Mouse (Mus musculus) CH12.LX (cell line): ENCODE measurements around the gene Olfr1381. TPM values are rescaled to one million over a fixed set of nuclear protein-coding genes. Genes with fewer than 3 reads are reported as not detected.
"Not testable (repeated sequence)": the region's sequence is repeated elsewhere in the genome, so short reads cannot be mapped to it uniquely, and the experiment has no call there.

Source experiments
- DNase-seq: peaks from one replicate; pipeline ENCODE4 v3.0.0-alpha.2; 2013; ENCODE audit errors: extremely low read depth
- H3K27ac ChIP-seq: 2 replicates; pipeline ENCODE4 v1.5.1; 2012; ENCODE audit warnings: low read depth, mild to moderate bottlenecking, control low read depth, moderate library complexity; ENCODE audit not compliant: insufficient read depth
- H3K27me3 ChIP-seq: replicated peaks from 2 replicates; pipeline ENCODE3; 2012; ENCODE audit warnings: inconsistent platforms
- H3K36me3 ChIP-seq, 2 experiments: replicated peaks in 1 of 2; 2 replicates each; pipeline versions ENCODE3 to v1.6.1; 2012; ENCODE audit warnings: inconsistent platforms in 1 of 2, low read length in 1 of 2, mild to moderate bottlenecking in 1 of 2, mixed read lengths in 1 of 2, moderate library complexity in 1 of 2; ENCODE audit not compliant: control insufficient read depth in 1 of 2, insufficient read depth in 1 of 2
- H3K4me1 ChIP-seq, 2 experiments: 2 replicates each; pipeline ENCODE4 v1.6.1; 2012; ENCODE audit warnings: inconsistent platforms in 1 of 2, moderate library complexity in 1 of 2; ENCODE audit not compliant: insufficient read depth in 2 of 2, control insufficient read depth in 1 of 2
- H3K4me2 ChIP-seq: 2 replicates; pipeline ENCODE4 v1.6.1; 2012; ENCODE audit warnings: low read depth, mild to moderate bottlenecking, control low read depth; ENCODE audit not compliant: poor library complexity, insufficient read depth, severe bottlenecking
- H3K4me3 ChIP-seq, 3 experiments: fragments of 150-350 bp in 1 of 3; sonication (generic) in 1 of 3; replicated peaks in 1 of 3; 2 replicates each; pipeline versions ENCODE3 to v1.5.1; 2011 to 2012; ENCODE audit warnings: low read depth in 2 of 3, low read length in 2 of 3, mild to moderate bottlenecking in 2 of 3, moderate library complexity in 2 of 3, control low read depth in 1 of 3, improper control_type of control experiment in 1 of 3, inconsistent platforms in 1 of 3, mixed read lengths in 1 of 3; ENCODE audit not compliant: poor library complexity in 1 of 3
- H3K79me2 ChIP-seq: replicated peaks from 2 replicates; pipeline ENCODE4 v1.6.1; 2012; ENCODE audit warnings: mild to moderate bottlenecking, moderate library complexity; ENCODE audit not compliant: control insufficient read depth, poor library complexity, insufficient read depth, severe bottlenecking; ENCODE audit errors: extremely low read depth
- H3K9ac ChIP-seq: 2 replicates; pipeline ENCODE4 v1.6.1; 2012; ENCODE audit warnings: low read depth, mild to moderate bottlenecking, control low read depth, moderate library complexity; ENCODE audit not compliant: insufficient read depth
- H3K9me3 ChIP-seq: replicated peaks from 2 replicates; pipeline ENCODE3; 2012; ENCODE audit warnings: low read length, inconsistent platforms, mixed read lengths
- BHLHE40 ChIP-seq: IDR thresholded peaks from 2 replicates; pipeline ENCODE4 v1.6.1; 2011; ENCODE audit warnings: mild to moderate bottlenecking, low read depth, low read length, improper control_type of control experiment
- CHD1 ChIP-seq: IDR thresholded peaks from 2 replicates; pipeline ENCODE4 v1.6.1; 2012; ENCODE audit warnings: low read depth, low read length, improper control_type of control experiment, inconsistent platforms
- CTCF ChIP-seq, 2 experiments: IDR thresholded peaks in 1 of 2; conservative IDR thresholded peaks in 1 of 2; 2 replicates each; pipeline ENCODE4 v1.5.1; 2011 to 2012; ENCODE audit warnings: low read depth in 2 of 2, low read length in 2 of 2, improper control_type of control experiment in 1 of 2, inconsistent platforms in 1 of 2, mild to moderate bottlenecking in 1 of 2, moderate library complexity in 1 of 2
- E2F4 ChIP-seq: IDR thresholded peaks from 2 replicates; pipeline ENCODE4 v1.6.1; 2011; ENCODE audit warnings: low read depth, low read length, improper control_type of control experiment; ENCODE audit not compliant: insufficient replicate concordance
- IRF4 ChIP-seq: IDR thresholded peaks from 2 replicates; pipeline ENCODE4 v1.6.1; 2014; ENCODE audit warnings: low read depth, mild to moderate bottlenecking, inconsistent platforms, low read length, improper control_type of control experiment
- JUN ChIP-seq: IDR thresholded peaks from 2 replicates; pipeline ENCODE4 v1.6.1; 2011; ENCODE audit warnings: low read depth, mild to moderate bottlenecking, low read length, improper control_type of control experiment, moderate library complexity; ENCODE audit not compliant: insufficient read depth
- KAT2A ChIP-seq: IDR thresholded peaks from 2 replicates; pipeline ENCODE4 v1.6.1; 2012; ENCODE audit warnings: low read length, improper control_type of control experiment, inconsistent platforms; ENCODE audit not compliant: insufficient replicate concordance
- MAFK ChIP-seq: IDR thresholded peaks from 2 replicates; pipeline ENCODE4 v1.6.1; 2011; ENCODE audit warnings: low read length, improper control_type of control experiment; ENCODE audit not compliant: insufficient replicate concordance
- MAZ ChIP-seq: IDR thresholded peaks from 2 replicates; pipeline ENCODE4 v1.6.1; 2012; ENCODE audit warnings: low read depth, mild to moderate bottlenecking, inconsistent platforms, low read length, improper control_type of control experiment, moderate library complexity
- MXI1 ChIP-seq: IDR thresholded peaks from 2 replicates; pipeline ENCODE4 v1.6.1; 2011; ENCODE audit warnings: mild to moderate bottlenecking, low read depth, low read length, improper control_type of control experiment
- NRF1 ChIP-seq: IDR thresholded peaks from 2 replicates; pipeline ENCODE4 v1.6.1; 2014; ENCODE audit warnings: low read depth, mild to moderate bottlenecking, inconsistent platforms, low read length, improper control_type of control experiment, moderate library complexity
- POLR2A ChIP-seq: IDR thresholded peaks from 2 replicates; pipeline ENCODE4 v1.6.1; 2011; ENCODE audit warnings: low read depth, mild to moderate bottlenecking, improper control_type of control experiment, low read length
- RAD21 ChIP-seq: IDR thresholded peaks from 2 replicates; pipeline ENCODE4 v1.6.1; 2011; ENCODE audit warnings: low read depth, mild to moderate bottlenecking, low read length, improper control_type of control experiment, moderate library complexity
- RCOR1 ChIP-seq: conservative IDR thresholded peaks from 2 replicates; pipeline ENCODE4 v1.6.1; 2012; ENCODE audit warnings: low read depth, mild to moderate bottlenecking, inconsistent platforms, low read length, improper control_type of control experiment
- SIN3A ChIP-seq: IDR thresholded peaks from 2 replicates; pipeline ENCODE4 v1.6.1; 2012; ENCODE audit warnings: low read length, improper control_type of control experiment, inconsistent platforms
- SMC3 ChIP-seq: IDR thresholded peaks from 2 replicates; pipeline ENCODE4 v1.6.1; 2011; ENCODE audit warnings: low read depth, low read length, improper control_type of control experiment
- USF1 ChIP-seq: IDR thresholded peaks from 2 replicates; pipeline ENCODE4 v1.6.1; 2014; ENCODE audit warnings: low read depth, mild to moderate bottlenecking, inconsistent platforms, low read length, improper control_type of control experiment
- USF2 ChIP-seq: conservative IDR thresholded peaks from 2 replicates; pipeline ENCODE4 v1.6.1; 2011; ENCODE audit warnings: low read depth, low read length, improper control_type of control experiment
- ZKSCAN1 ChIP-seq: IDR thresholded peaks from 2 replicates; pipeline ENCODE4 v1.6.1; 2012; ENCODE audit warnings: low read depth, inconsistent platforms, low read length, improper control_type of control experiment, borderline replicate concordance
- dilution Hi-C: fragments of 300-500 bp; cut with MboI; formaldehyde crosslinking; loops from 2 replicates; pipeline ENCODE4 v1.14.3; 2020; ENCODE audit warnings: low sequenced_read_pairs; ENCODE audit not compliant: extremely low pct_unique_long_range_greater_than_20kb, extremely low pct_ligation_motif_present
- in situ Hi-C: fragments of 300-500 bp; cut with MboI; formaldehyde crosslinking; loops from 3 replicates; pipeline ENCODE4 v1.14.3; 2019; ENCODE audit warnings: low sequenced_read_pairs, low pct_ligation_motif_present, low pct_unique_long_range_greater_than_20kb, mixed read lengths
- polyA plus RNA-seq: library from polyadenylated mRNA; unstranded; fragments of >175 nt; gene quantifications from 2 replicates; pipeline ENCODE4 v1.2.1, GENCODE M21; 2012; ENCODE audit warnings: low read depth; ENCODE audit not compliant: insufficient read length
- total RNA-seq, 2 experiments: library from RNA; depleted of rRNA; stranded (reverse); fragments of 300-350 nt in 1 of 2; fragments of >200 nt in 1 of 2; gene quantifications; 2 replicates each; pipeline ENCODE4 v1.2.3; 2012 to 2014

Gene Olfr1381
- total and polyA plus RNA-seq, 3 experiments = not detected

DNA sequence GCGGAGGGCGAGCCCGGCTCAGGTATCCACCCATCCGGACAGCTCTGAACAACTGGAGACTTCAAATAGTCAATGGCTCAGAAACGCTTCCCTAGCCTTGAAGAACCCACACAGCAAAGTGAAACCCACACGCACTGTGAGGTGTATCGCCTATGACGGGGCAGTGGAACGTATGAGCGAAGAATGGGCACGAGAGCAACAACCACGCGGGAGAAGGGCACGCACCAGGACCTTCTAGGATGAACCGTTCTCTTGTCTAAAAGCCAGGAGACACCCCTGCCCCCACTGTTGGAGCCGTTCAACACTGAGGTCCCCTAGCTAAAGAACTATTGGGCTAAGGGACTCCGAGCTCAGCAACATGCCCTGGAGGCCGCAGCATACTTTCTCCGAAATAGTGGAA is 47.0 kb downstream of the Olfr1381 start:
- in situ Hi-C loops (no loop called here), dilution Hi-C loops (no loop called here)
- no peaks in the 10 kb centered on the region for H3K27me3 ChIP-seq
- H3K79me2 ChIP-seq = peaks cover 3% of the 10 kb centered on the region; the same call in 1 of the 2 replicates
- H3K4me2 ChIP-seq = no peak overlapping the region
- TF ChIP-seq SIN3A (no peak), USF2 (no peak), BHLHE40 (no peak), NRF1 (no peak), KAT2A (no peak), USF1 (no peak), MAZ (no peak), SMC3 (no peak), ZKSCAN1 (no peak), E2F4 (no peak), RCOR1 (no peak), MXI1 (no peak), JUN (no peak), IRF4 (no peak), CTCF (conservative IDR thresholded peaks at IDR 0.05 in 1 of 2, IDR thresholded peaks at IDR 0.05 in 1 of 2; ENCODE audit: low read depth in 2 of 2, low read length in 2 of 2) (no peak), MAFK (no peak), CHD1 (no peak)
- TF ChIP-seq, all 38 proteins: peak for 0
- Histone ChIP-seq H3K36me3 (peaks cover 4 to 22% of the 10 kb centered on the region in 2 experiments), H3K9ac (no peak overlapping the region), H3K4me3 (peak overlapping the region in 1 of 3 experiments; percentile 13), H3K27ac (no peak overlapping the region), H3K4me1 (no peaks in the 10 kb centered on the region), H3K9me3 (no peaks in the 10 kb centered on the region)
- no peak for DNase-seq

DNA sequence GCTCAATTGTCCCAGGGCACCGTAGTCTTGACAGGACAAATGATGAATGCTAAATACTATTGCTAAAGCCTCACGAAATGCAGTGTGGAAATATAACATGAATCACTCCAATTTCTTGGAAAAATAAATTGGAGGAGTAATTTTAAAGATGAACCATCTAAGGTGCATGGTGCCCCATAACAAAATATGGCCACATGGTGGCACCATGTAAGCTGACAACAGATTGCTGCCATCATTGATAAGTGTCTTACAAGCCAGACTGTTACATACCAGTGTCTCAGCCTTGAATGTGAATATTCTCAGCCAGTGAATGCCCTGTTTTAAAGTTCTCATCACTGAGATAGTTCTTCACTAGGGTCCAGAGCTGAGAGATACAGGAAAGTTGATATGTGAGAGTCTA is 53.9 kb downstream of the Olfr1381 start:
- in situ Hi-C loops, H3K4me1 ChIP-seq, H3K9me3 ChIP-seq, H3K27me3 ChIP-seq, DNase-seq, dilution Hi-C loops: not testable (repeated sequence)
- TF ChIP-seq RAD21 (peak; percentile 24), CTCF (conservative IDR thresholded peaks at IDR 0.05 in 1 of 2, IDR thresholded peaks at IDR 0.05 in 1 of 2; ENCODE audit: low read depth in 2 of 2, low read length in 2 of 2) (peak in 1 of 2 experiments; percentile 53; a peak in 2 of 4 replicates), SMC3 (peak; percentile 29), POLR2A (peak; percentile 14; the same call in 1 of the 2 replicates)
- Histone ChIP-seq H3K27ac (peak overlapping the region; percentile 41; the same call in 1 of the 2 replicates), H3K79me2 (peaks cover 37% of the 10 kb centered on the region), H3K4me3 (peak overlapping the region; percentile 32 to 74 (median 61)), H3K36me3 (peaks cover 0 to 17% of the 10 kb centered on the region in 2 experiments), H3K4me2 (peak overlapping the region; percentile 55), H3K9ac (peak overlapping the region; percentile 98)

Other genes starting within 250 kb of the Olfr1381 start
- not detected in 2 replicates for gene Olfr10, start 238.7 kb upstream of the Olfr1381 start, total RNA-seq (2012; rRNA removed)
- gene Olfr10, start 238.7 kb upstream of the Olfr1381 start, total RNA-seq (2014; rRNA removed) = not detected in 2 replicates
- gene Olfr10, start 238.7 kb upstream of the Olfr1381 start, polyA plus RNA-seq = not detected in 2 replicates
- gene Olfr1391, start 220.7 kb upstream of the Olfr1381 start, total RNA-seq (2012; rRNA removed) = not detected in 2 replicates
- not detected in 2 replicates for gene Olfr1391, start 220.7 kb upstream of the Olfr1381 start, total RNA-seq (2014; rRNA removed)
- not detected in 2 replicates for gene Olfr1391, start 220.7 kb upstream of the Olfr1381 start, polyA plus RNA-seq
- not detected in 2 replicates for gene Olfr1390, start 208.3 kb upstream of the Olfr1381 start, total RNA-seq (2012; rRNA removed)
- not detected in 2 replicates for gene Olfr1390, start 208.3 kb upstream of the Olfr1381 start, total RNA-seq (2014; rRNA removed)
- not detected in 2 replicates for gene Olfr1390, start 208.3 kb upstream of the Olfr1381 start, polyA plus RNA-seq
- gene Olfr1389, start 120.4 kb upstream of the Olfr1381 start, total RNA-seq (2012; rRNA removed) = not detected in 2 replicates
- gene Olfr1389, start 120.4 kb upstream of the Olfr1381 start, total RNA-seq (2014; rRNA removed) = not detected in 2 replicates
- not detected in 2 replicates for gene Olfr1389, start 120.4 kb upstream of the Olfr1381 start, polyA plus RNA-seq
- not detected in 2 replicates for gene Olfr1388, start 106.8 kb upstream of the Olfr1381 start, total RNA-seq (2012; rRNA removed)
- not detected in 2 replicates for gene Olfr1388, start 106.8 kb upstream of the Olfr1381 start, total RNA-seq (2014; rRNA removed)
- gene Olfr1388, start 106.8 kb upstream of the Olfr1381 start, polyA plus RNA-seq = not detected in 2 replicates
- not detected in 2 replicates for gene Olfr1387, start 88.1 kb upstream of the Olfr1381 start, total RNA-seq (2012; rRNA removed)
- gene Olfr1387, start 88.1 kb upstream of the Olfr1381 start, total RNA-seq (2014; rRNA removed) = not detected in 2 replicates
- gene Olfr1387, start 88.1 kb upstream of the Olfr1381 start, polyA plus RNA-seq = not detected in 2 replicates
- not detected in 2 replicates for gene Olfr1386, start 78.4 kb upstream of the Olfr1381 start, total RNA-seq (2012; rRNA removed)
- gene Olfr1386, start 78.4 kb upstream of the Olfr1381 start, total RNA-seq (2014; rRNA removed) = not detected in 2 replicates
- not detected in 2 replicates for gene Olfr1386, start 78.4 kb upstream of the Olfr1381 start, polyA plus RNA-seq
- gene Olfr1385, start 54.4 kb upstream of the Olfr1381 start, total RNA-seq (2012; rRNA removed) = not detected in 2 replicates
- not detected in 2 replicates for gene Olfr1385, start 54.4 kb upstream of the Olfr1381 start, total RNA-seq (2014; rRNA removed)
- gene Olfr1385, start 54.4 kb upstream of the Olfr1381 start, polyA plus RNA-seq = 0.05 and 0.06 TPM in 2 replicates
- not detected in 2 replicates for gene Olfr1384, start 36.7 kb upstream of the Olfr1381 start, total RNA-seq (2012; rRNA removed)
- not detected in 2 replicates for gene Olfr1384, start 36.7 kb upstream of the Olfr1381 start, total RNA-seq (2014; rRNA removed)
- not detected in 2 replicates for gene Olfr1384, start 36.7 kb upstream of the Olfr1381 start, polyA plus RNA-seq
- not detected in 2 replicates for gene Olfr1383, start 23.8 kb upstream of the Olfr1381 start, total RNA-seq (2012; rRNA removed)
- not detected in 2 replicates for gene Olfr1383, start 23.8 kb upstream of the Olfr1381 start, total RNA-seq (2014; rRNA removed)
- not detected in 2 replicates for gene Olfr1383, start 23.8 kb upstream of the Olfr1381 start, polyA plus RNA-seq
- not detected in 2 replicates for gene Olfr1382, start 15.2 kb upstream of the Olfr1381 start, total RNA-seq (2012; rRNA removed)
- not detected in 2 replicates for gene Olfr1382, start 15.2 kb upstream of the Olfr1381 start, total RNA-seq (2014; rRNA removed)
- not detected in 2 replicates for gene Olfr1382, start 15.2 kb upstream of the Olfr1381 start, polyA plus RNA-seq
- gene Olfr1380, start 13.4 kb downstream of the Olfr1381 start, total RNA-seq (2012; rRNA removed) = not detected in 2 replicates
- not detected in 2 replicates for gene Olfr1380, start 13.4 kb downstream of the Olfr1381 start, total RNA-seq (2014; rRNA removed)
- not detected in 2 replicates for gene Olfr1380, start 13.4 kb downstream of the Olfr1381 start, polyA plus RNA-seq
- 0.08 and 0.17 TPM in 2 replicates for gene Flt4, start 65.8 kb downstream of the Olfr1381 start, total RNA-seq (2012; rRNA removed)
- not detected in 2 replicates for gene Flt4, start 65.8 kb downstream of the Olfr1381 start, total RNA-seq (2014; rRNA removed)
- 0.06 and 0.08 TPM in 2 replicates for gene Flt4, start 65.8 kb downstream of the Olfr1381 start, polyA plus RNA-seq
- gene Scgb3a1, start 120.2 kb downstream of the Olfr1381 start, total RNA-seq (2012; rRNA removed) = not detected in 2 replicates
- not detected in 2 replicates for gene Scgb3a1, start 120.2 kb downstream of the Olfr1381 start, total RNA-seq (2014; rRNA removed)
- not detected in 2 replicates for gene Scgb3a1, start 120.2 kb downstream of the Olfr1381 start, polyA plus RNA-seq
- 32.4 and 39.2 TPM in 2 replicates for gene Cnot6, start 169.3 kb downstream of the Olfr1381 start, total RNA-seq (2012; rRNA removed)
- gene Cnot6, start 169.3 kb downstream of the Olfr1381 start, total RNA-seq (2014; rRNA removed) = 90.8 and 102 TPM in 2 replicates
- 75.2 and 85.0 TPM in 2 replicates for gene Cnot6, start 169.3 kb downstream of the Olfr1381 start, polyA plus RNA-seq